Mouse (Mus musculus) frontal cortex, adult 2 months (tissue): ENCODE measurements around the gene Nucb1. TPM values are rescaled to one million over a fixed set of nuclear protein-coding genes. Genes with fewer than 3 reads are reported as not detected.

Source experiments
- DNase-seq, 2 experiments: peaks; one replicate each; pipeline ENCODE4 v3.0.0; 2022; ENCODE audit warnings: low spot score in 1 of 2; ENCODE audit errors: extremely low spot score in 1 of 2
- polyA plus RNA-seq: library from polyadenylated mRNA; depleted of rRNA; stranded (reverse); fragments of >200 nt; gene quantifications from 2 replicates; pipeline ENCODE4 v1.2.3, GENCODE M21; 2012; rRNA removed

The Nucb1 gene
- polyA plus RNA-seq, 1 experiment = 103 TPM

- DNase-seq = no peak
Observed at GRCm38 (mm10) chr7:45443526-45444420, 66.4 kb downstream of the Nucb1 start.

Other genes with a start within 250 kb of the Nucb1 start
- gene Slc6a21, start 232.9 kb downstream of the Nucb1 start, polyA plus RNA-seq = 0.20 and 0.29 TPM in 2 replicates
- 22.6 and 24.5 TPM in 2 replicates for gene Trpm4, start 176.6 kb downstream of the Nucb1 start, polyA plus RNA-seq
- gene Hrc, start 175.1 kb downstream of the Nucb1 start, polyA plus RNA-seq = 0.60 and 0.61 TPM in 2 replicates
- 114 and 126 TPM in 2 replicates for gene Ppfia3, start 143.4 kb downstream of the Nucb1 start, polyA plus RNA-seq
- 241 and 267 TPM in 2 replicates for gene Lin7b, start 139.8 kb downstream of the Nucb1 start, polyA plus RNA-seq
- gene Snrnp70, start 114.7 kb downstream of the Nucb1 start, polyA plus RNA-seq = 854 and 909 TPM in 2 replicates
- 0.06 TPM in 1 of 2 replicates, not detected in the other for gene Kcna7, start 104.8 kb downstream of the Nucb1 start, polyA plus RNA-seq
- 0.12 and 0.23 TPM in 2 replicates for gene Ntf5, start 96.7 kb downstream of the Nucb1 start, polyA plus RNA-seq
- not detected in 2 replicates for gene Lhb, start 89.6 kb downstream of the Nucb1 start, polyA plus RNA-seq
- 20.5 and 20.9 TPM in 2 replicates for gene Gys1, start 75.6 kb downstream of the Nucb1 start, polyA plus RNA-seq
- gene Ruvbl2, start 72.3 kb downstream of the Nucb1 start, polyA plus RNA-seq = 46.9 and 47.2 TPM in 2 replicates
- 647 and 719 TPM in 2 replicates for gene Ftl1, start 50.5 kb downstream of the Nucb1 start, polyA plus RNA-seq
- 108 and 110 TPM in 2 replicates for gene Bax, start 43.5 kb downstream of the Nucb1 start, polyA plus RNA-seq
- gene Tulp2, start 28.5 kb downstream of the Nucb1 start, polyA plus RNA-seq = 0.12 and 0.17 TPM in 2 replicates
- 0.23 TPM in 1 of 2 replicates, not detected in the other for gene Gm45808, start 23.6 kb downstream of the Nucb1 start, polyA plus RNA-seq
- gene Dhdh, start 21.6 kb downstream of the Nucb1 start, polyA plus RNA-seq = 8.0 and 8.8 TPM in 2 replicates
- gene Ppp1r15a, start 15.9 kb upstream of the Nucb1 start, polyA plus RNA-seq = 19.9 and 20.3 TPM in 2 replicates
- 5.4 and 8.5 TPM in 2 replicates for gene Plekha4, start 15.9 kb upstream of the Nucb1 start, polyA plus RNA-seq
- gene Hsd17b14, start 44.5 kb upstream of the Nucb1 start, polyA plus RNA-seq = 0.34 and 0.53 TPM in 2 replicates
- 22.6 and 23.2 TPM in 2 replicates for gene Bcat2, start 59.7 kb upstream of the Nucb1 start, polyA plus RNA-seq
- not detected in 2 replicates for gene Fgf21, start 105.1 kb upstream of the Nucb1 start, polyA plus RNA-seq
- 0.08 TPM in 2 replicates for gene Fut1, start 106.9 kb upstream of the Nucb1 start, polyA plus RNA-seq
- gene Izumo1, start 111.4 kb upstream of the Nucb1 start, polyA plus RNA-seq = 0.08 and 0.10 TPM in 2 replicates
- 7.2 and 7.3 TPM in 2 replicates for gene Rasip1, start 117.1 kb upstream of the Nucb1 start, polyA plus RNA-seq
- gene Mamstr, start 129.6 kb upstream of the Nucb1 start, polyA plus RNA-seq = 5.9 and 6.6 TPM in 2 replicates
- gene Fut2, start 156.0 kb upstream of the Nucb1 start, polyA plus RNA-seq = 0.13 and 0.16 TPM in 2 replicates
- 1.7 and 4.7 TPM in 2 replicates for gene Ntn5, start 173.6 kb upstream of the Nucb1 start, polyA plus RNA-seq
- gene Sec1, start 184.0 kb upstream of the Nucb1 start, polyA plus RNA-seq = 1.4 TPM in 2 replicates
- 283 and 318 TPM in 2 replicates for gene Car11, start 189.4 kb upstream of the Nucb1 start, polyA plus RNA-seq
- 208 and 221 TPM in 2 replicates for gene Dbp, start 194.7 kb upstream of the Nucb1 start, polyA plus RNA-seq
- 280 and 304 TPM in 2 replicates for gene Rpl18, start 205.1 kb upstream of the Nucb1 start, polyA plus RNA-seq
- gene Sphk2, start 207.6 kb upstream of the Nucb1 start, polyA plus RNA-seq = 22.4 and 23.3 TPM in 2 replicates
- gene Fam83e, start 210.8 kb upstream of the Nucb1 start, polyA plus RNA-seq = 0.18 and 0.21 TPM in 2 replicates
- not detected in 2 replicates for gene Spaca4, start 215.4 kb upstream of the Nucb1 start, polyA plus RNA-seq